Mouse (Mus musculus) heart, adult 9 months (tissue): ENCODE data around the gene Ttll3.
A peak's percentile ranks its signal among the peaks of the same experiment; 100 is the strongest.

Experiments used
- DNase-seq, 2 experiments: peaks; one replicate each; pipeline ENCODE4 v3.0.0; 2022; ENCODE audit warnings: low spot score in 2 of 2

Ttll3 gene

DNA sequence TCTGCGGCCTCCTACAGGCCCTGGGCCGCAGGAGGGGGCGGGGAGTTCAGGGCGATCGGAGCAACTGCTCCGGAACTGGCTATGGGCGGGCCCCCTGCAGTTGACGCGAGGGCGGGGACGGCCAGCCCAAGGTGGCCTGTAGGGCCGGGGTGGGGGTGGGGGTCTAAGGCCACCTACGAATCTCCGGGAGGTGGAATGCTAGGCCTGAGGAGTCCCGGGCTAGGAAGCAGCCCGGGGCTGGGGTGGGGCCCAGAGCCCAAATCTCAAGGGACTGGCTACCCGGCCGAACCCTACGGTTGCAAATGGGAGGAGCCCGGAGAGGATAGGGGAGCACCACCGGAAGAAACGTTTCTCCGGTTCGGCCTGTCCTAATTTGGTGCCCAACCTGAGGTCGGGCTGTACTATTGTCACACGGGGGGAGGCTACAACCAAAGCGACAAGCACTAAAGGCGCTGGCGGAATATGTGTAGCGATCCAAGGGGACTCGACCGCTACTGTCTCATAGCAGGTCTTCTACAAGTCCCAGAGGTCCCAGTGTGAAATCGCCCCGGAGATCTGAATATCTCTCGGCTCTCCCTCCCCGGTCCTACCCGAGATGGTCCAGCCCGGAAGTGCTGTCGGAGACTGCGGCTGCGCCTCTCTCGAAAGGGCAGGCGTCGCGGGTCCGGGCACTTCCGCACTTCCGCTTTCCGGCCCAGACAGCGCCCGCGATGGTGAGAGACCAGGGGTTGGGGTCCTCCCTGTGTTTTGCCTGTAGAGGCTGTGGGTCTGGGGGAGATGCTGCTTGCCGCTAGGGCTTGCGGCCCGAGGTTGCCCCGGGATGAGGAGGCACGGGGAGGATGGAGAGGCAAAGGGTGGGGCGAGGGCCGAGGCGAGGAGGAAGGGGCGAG, 11.3 kb upstream of the Ttll3 start, which contains the start of the genes Tada3 and Arpc4:
Tada3 (minus strand) TSS at position 388 of the 890 bp plus-strand sequence.
Arpc4 (plus strand) TSS at position 620 of the 890 bp plus-strand sequence.
- DNase-seq, result peak; percentile 94 to 95

DNA sequence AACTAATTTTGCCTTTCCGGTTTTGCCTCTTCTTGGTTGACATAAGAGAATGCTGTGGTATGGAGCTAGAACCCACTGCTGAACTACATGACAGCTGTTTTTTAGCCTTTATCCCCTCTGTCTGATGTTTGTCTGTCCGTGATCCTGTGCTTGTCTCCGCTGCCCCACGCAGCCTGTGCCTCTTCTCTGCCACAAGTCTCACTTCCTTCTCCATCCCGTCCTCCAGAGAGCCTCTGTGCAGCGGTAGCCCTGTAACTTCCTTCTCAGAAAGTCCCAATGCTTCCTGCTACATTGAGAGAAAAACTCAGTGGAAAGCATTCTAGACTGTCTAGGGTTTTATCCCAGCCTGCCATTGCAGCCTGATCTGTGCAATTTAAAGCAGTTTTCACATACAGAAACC, 9.8 kb upstream of the Ttll3 start:
- no peak for DNase-seq

DNA sequence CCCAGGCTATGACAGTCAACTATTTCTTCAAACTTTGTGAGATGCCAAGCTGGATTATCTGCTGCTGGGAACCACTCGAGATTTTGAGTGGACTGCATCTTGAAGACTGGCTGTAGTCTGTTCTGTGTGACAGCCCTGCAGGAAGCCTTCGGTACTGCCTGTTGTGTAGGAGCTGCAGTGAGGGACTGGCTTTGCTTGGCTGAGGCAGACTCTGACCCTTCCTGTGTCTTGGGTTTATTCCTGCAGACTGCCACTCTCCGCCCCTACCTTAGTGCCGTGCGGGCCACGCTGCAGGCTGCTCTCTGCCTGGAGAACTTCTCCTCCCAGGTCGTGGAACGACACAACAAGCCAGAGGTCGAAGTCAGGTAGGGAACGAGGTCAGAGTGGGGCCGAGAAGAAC, 8.6 kb upstream of the Ttll3 start:
- no peak for DNase-seq

DNA sequence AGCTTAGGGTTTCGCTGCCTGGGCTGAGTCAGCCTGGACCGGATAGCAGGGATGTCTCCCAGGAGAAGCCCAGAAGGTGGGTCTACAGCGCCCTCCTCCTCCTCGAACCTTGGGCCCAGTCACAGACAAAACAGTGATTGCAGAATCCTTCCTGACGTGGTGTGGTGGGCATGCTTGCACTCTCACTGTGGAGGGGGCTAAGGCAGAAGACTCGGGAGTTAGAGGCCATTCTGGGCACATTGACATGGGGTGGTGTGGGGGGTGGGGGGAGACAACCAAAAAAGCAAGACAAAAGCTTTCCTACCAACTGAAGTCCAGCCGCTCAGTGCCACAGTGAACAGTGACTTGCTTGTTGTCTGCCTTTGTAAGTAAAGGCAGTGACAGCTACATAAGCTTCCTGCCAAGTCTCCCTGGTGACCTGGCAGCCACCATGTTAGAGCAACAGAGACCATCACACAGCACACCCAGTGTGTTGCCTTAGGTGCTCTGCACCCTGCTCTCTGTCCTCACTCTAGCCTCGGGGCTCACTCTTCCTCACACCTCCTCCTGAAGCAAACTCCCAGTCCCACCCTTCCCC, 4.6 kb upstream of the Ttll3 start:
- no peak for DNase-seq

DNA sequence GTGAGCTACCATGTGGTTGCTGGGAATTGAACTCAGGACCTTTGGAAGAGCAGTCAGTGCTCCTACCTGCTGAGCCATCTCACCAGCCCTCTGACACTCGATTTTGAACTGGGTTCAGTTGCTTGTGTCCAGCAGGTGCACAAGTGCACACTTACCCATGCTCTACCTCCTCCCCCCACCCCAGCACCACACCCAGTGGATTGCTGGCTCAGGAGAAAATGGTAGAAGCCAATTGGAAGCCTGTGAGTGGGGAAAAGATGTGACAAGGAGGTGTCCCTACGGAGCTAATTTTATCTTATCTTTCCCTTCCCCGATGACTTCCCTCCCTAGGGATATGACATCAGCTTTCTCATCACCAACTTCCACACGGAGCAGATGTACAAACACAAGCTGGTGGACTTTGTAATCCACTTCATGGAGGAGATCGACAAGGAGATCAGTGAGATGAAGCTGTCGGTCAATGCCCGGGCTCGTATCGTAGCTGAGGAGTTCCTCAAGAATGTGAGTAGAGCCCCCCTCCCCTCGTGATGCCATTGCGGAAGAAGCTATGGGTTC, 3.8 kb upstream of the Ttll3 start:
- no peak for DNase-seq

DNA sequence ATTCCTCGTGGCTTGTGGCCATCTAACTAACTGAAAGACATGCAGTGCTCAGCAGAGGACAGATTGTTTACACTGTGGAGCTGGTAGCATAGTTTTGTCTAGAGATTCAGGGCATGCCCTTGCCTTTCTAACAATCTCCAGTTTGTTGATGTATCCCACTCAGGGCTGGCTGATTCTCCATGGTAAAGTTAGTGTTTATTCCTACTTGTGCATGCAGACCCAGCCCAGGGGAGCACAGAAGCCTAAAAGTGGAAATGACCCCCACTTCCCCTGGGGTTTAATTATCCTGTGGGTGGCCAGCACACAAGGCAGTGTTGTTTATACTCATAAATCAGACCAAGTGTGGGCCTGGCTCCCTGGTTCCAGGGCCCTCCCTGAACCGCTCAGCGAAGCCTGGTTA, 3.0 kb upstream of the Ttll3 start:
- no peak for DNase-seq

DNA sequence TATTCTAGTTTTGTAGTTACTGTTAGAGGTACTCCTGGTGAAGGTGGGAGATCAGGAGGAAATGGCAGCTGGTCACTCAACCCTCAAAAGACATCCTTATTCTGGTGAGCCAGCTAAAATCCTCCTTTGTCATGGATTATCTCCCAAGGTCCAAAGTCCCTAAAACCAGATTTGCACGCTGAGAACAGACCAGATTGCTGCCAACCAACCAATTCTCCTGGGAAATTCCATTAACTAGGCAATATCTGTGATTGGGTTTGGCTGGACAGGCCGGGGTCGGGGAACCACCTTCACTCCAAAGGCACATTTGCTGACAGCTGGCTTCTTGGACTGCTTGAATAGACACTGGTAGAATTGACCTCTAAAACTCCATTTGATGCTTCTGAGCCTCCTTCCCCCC, 1.7 kb downstream of the Ttll3 start:
- DNase-seq, result no peak

DNA sequence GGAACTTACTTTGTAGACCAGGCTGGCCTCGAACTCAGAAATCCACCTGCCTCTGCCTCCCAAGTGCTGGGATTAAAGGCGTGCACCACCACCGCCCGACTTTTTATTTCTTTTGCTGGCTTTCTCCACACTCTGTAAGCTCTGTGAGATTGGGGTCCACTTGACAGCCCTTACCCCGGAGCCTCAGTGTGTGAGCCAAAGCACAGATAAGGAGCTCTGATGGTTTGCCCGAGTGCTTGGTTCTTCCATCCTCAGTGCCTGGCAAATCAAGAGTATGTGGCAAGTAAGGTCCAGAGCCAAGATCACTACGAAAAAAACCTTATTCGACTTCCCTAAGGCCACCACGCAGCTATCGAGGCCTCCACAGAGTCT, 2.9 kb downstream of the Ttll3 start:
- DNase-seq, result no peak

DNA sequence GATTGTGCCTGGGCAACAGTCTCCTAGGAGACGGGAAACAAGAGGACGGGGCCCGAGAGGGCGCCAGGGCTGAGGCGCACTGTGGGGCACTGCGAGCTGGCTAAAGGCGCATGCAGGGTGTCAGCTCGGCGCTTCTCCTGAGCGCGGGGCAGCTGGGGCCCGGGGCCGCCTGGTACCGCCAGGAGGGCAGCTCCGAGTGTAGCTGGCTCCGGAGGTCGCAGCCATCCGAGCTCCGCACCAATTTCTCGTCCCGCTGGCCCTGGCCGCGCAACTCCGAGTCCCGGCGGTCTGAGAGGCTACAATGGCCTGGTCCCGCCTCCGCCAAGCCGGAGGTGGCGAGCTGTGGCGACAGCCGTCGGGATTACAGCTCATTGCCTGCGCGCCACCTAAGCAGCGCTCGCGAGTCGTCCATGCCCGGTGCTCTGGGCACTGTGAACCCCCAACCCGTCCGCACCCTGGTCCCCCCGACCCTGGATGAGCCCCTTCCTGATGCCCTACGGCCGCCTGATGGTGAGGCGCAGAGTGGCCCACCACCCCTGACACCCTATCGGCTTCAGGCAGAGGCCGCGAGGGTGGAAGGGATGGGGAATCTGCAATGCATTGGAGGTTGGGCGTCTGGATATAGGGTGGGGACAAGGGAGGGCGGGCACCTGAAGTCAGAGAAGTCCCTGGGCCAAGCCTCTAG, 3.5 kb downstream of the Ttll3 start:
- DNase-seq, result peak; percentile 27 to 39

DNA sequence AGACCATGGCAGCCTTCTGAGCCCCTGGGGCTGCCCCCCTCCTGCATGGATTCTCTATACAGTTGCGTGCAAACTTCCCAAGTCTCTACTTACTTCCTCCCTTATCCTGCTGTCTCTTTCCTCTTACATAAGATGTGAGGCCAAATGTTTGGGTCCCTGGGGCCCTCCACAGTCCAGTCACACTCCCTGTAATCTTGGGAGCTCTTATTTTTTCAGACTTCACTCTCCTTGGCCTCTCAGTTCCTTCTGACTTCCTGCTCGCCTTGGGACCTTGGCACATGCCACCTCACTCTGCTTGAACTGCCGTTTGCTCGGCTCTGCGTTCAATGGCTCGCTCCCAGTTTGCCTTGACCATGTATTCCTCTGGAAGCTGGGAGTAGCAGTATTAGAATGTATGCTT, 4.9 kb downstream of the Ttll3 start:
- peak in 1 of 2 experiments; percentile 41 for DNase-seq

DNA sequence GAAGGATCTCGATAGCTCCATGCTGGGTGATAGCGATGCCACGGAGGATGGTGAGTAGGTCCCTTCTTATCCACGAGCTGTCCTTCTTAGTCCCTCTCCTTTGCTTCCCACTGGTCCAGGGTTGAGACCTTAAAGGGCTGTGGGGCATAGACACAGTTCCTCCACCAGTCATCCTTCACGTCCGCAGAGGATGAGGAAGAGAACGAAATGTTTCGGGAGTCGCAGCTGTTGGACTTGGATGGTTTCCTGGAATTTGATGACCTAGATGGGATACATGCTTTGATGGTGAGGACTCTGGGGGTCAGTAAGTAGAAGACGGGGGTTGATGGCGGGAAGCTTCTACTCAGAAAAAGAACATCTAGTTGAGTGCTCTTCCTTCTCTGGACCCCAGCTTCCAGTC, 5.8 kb downstream of the Ttll3 start:
- DNase-seq, result no peak

DNA sequence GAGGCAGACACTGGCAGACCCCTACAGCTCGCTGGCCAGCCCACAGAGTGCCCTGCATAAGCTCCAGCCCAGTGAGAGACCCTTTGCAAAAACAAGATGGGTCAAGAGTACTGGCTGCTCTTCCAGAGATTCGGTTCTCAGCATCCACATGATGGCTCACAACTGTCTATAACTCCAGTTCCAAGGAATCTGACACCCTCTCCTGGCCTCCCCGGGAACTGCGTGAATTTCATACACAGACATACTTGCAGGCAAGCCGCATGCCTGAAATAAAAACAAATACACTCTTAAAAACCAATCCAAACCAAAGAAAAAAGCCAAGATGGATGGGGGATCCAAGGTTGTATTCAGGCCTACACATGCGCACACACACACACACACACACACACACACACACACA, 6.4 kb downstream of the Ttll3 start:
- no peak for DNase-seq

DNA sequence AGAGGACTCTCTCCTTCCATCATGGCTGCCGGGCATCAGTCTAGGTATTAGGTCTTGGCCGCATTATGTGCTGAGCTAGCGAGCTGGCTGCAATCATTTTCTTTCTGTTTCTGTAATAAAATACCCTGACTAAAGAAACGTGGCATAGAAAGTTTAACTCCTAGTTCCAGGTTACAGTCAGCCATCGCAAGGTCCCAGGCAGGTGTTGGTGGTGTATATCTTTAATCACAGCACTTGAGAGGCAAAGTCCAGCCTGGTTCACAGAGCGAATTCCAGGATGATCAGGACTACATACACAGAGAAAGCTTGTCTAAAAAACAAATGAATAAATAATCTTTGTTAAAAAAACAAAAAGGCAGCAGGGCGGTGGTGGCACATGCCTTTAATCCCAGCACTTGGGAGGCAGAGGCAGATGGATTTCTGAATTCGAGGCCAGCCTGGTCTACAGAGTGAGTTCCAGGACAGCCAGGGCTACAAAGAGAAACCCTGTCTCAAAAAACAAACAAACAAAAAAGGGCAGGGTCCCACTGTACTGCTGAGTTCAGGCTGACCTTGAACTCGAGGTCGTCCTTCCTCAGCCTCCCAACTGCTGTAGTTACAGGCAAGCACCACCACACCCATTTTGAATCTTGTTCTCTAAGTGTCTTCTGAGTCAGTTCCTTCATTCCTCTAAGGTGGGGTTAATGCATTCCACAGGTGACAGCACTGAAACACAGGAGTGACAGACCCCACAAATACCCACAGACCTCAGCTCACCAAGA, 7.4 kb downstream of the Ttll3 start:
- no peak for DNase-seq

DNA sequence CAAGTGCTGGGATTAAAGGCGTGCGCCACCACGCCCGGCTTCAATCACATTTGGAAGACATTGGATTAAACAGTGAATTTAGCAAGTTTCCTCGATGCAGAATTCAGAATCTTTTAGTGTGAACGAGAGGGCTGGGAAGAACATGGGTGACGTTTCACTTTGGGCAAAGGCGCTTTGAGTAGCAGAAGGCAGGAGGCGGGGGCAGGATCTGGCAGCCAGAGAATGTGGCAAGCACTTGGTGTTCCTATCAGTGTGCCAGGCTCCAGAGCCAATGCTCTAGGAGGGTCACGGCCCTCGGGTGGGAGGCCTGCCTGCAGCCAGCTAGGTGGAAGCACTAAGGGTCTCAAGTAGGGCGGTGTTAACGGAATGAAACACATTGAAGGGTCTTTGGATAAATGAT, 13.0 kb downstream of the Ttll3 start:
- DNase-seq, result no peak

DNA sequence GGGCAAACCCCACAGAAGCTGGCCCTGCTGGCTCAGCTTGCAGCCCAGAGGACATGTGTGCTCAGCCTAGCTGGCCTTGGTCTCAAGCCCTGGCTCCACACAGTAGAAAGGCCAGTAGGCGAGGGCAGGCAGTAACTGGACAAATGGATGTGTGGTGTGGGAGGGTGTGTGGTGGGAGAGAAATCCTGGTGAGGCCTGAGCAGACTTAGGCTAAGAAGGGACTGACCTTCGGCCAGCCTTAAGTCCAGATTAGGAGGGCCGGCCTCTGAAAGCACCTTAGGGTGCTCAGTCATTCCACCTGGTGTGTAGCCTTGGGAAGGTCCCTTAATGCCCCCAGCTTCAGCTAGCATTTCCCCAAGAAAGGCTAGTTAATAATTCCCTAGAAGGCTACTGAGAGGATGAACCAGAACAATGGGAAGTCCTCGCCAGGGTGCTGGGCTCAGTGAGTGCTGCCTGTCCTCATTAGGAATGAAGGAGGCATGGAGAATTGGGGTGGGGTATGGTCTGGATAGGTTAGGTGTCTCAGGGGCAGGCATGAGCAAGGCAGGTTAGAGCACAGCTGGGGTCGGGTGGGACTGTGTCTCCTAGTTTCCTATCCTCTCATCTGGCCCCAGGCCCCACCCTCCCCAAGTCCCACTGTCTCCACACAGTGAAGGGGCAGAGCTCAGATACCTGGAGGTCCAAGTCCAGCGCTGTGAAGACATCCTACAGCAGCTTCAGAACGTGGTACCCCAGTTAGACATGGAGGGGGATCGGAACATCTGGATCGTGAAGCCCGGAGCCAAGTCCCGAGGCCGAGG, 15.8 kb downstream of the Ttll3 start:
- DNase-seq, result no peak

DNA sequence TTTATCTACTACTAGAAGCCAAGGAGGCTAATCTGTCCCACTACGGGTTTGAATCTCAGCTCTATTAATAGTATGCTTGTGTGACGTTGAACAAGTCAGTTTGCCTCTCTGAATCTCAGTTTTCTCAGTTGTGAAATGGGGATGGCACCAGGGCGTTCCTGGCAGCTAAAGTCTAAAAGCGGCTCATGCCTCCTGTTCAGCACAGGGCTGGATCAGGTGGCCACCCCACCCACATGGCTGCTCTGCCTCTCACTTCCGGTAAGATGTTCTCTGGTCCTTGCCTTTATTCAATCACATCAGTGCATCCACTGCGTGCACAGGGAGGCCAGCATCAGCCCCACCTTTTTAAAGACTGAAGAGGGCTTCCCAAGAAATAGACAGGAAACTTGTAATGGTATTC, 16.4 kb downstream of the Ttll3 start:
- DNase-seq, result no peak

DNA sequence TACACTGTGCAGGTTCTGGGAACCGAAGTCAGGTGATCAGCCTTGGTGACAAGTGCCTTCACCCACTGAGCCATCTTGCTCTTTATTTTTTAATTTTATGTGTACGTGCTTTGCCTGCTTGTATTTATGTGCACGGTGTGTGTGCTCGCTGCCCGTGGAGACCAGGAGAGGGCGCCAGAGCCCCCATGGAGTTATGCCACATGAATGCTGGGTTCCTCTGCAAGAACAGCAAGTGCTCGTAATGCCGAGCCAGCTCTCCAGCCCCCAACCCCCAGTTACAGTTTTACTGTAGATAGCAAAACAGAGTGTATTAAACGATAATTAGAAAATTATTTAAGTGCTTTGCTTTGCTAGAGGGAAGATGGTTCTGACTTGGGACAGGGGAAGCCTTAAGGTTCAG, 17.6 kb downstream of the Ttll3 start:
- DNase-seq, result no peak

DNA sequence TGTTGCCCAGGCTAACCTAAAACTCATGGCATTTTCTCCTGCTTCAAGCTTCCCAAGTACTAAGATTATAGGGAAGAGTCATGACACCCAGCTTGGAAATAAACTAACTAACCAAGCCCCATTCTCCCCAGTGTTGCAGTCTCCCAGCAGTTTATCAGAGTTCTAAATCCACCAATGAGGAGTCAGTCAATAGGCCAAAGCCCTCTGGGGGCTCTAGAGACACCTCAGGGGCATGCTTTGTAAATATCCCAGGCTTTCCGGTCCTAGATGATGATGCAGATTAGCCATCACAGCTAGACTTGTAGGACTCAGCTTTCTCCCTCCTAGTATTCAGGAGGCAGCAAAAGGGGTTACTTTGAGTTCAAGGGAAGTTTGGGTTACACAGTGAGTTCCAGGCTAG, 20.9 kb downstream of the Ttll3 start:
- DNase-seq, result no peak

DNA sequence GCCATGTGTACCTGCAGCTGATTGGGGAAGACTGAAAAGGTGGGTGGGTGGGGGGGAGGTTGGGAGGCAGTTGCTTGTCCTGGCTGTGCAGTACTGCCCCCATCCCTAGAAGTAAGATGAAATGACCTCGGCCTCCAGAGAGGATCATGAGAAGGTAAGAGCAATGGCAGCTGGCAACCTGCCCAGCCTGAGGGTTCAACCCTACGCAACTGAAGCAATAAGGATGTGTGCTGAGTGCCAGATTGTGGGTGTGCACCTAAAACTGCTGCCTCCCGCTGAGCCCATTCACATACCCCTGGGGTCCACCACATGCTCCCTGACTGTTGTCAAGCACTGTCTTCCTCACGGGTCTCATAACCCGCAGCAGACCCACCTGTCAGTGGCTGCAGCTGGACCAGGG, 27.4 kb downstream of the Ttll3 start:
- no peak for DNase-seq

DNA sequence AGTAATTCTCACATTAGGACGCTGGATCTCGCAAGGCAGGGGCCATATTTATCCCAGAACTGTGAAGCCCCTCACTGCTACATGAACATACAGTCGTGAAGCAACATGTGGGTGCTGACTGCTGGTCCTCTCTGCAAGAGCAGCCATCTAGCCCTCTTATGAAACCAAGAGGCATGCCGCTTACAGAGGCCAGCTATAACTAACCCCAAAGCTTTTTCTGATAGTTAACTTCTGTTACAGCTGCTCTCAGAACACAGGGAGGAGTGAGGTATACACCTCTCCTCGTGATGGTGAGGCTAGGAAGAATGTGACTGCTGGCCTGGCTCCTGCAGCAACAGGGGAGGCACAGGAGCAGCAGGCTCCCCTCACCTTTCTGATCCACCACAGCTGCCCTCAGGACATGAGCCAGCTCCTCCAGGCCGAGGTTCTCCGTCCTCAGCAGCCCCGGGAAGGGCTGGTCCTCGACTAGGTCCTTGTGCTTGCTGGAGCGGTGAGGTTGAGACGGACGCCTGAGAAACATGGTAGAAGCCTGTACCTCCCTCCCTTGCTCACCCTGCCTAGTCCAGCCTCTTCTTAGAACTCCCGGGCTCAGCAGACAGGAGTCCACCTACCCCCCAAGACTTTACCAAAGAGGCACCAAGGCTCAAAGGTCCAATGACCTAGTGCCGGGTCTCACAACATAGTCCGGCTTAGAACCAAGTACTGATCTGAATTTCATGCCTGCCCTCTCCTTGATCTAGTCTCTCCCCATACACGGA, 29.6 kb downstream of the Ttll3 start:
- DNase-seq, result no peak
